Mouse (Mus musculus) telencephalon, adult 2 months (tissue): Measurements from ENCODE around the gene Hba-a1.
"Not testable (repeated sequence)": the region's sequence is repeated elsewhere in the genome, so short reads cannot be mapped to it uniquely, and the experiment has no call there.

ENCODE experiments used
- DNase-seq: peaks from one replicate; pipeline ENCODE4 v3.0.0-alpha.2; 2011; ENCODE audit warnings: low read depth, low spot score

Hba-a1 gene

DNA sequence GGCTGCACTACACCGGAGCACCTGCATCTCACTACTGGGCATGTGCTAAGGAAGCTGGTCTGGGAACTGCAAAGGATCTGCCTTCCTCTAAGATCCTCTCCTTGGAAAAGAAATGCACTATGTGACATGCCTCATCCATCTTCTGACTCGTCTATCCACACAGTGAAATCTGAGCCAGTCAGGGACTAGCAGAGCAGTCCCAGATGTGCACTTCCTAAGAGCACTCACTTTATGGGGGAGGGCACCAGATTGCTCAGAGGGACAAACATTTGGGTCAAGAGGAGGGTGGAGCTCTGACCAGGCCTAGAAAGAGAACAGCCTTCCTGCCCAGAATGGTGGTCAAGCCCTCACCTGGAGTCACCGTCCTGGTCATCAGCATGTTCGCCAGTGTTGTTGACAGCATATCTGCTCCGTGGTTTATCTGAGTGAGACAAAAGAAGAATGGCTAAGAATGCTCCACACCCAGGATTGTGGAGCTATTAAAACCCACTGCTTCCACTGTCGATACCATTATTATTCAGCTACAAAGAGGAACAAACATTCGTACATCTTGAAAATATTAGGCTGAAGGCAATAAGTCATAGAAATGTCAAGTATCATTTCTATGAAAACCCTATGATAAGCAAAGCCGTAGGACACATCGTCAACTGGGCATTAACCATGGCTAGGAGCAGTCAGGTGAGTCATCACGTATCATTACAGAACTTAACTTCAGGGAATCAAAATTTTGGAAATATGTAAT, 20.5 kb upstream of the Hba-a1 start:
- no peak for DNase-seq

DNA sequence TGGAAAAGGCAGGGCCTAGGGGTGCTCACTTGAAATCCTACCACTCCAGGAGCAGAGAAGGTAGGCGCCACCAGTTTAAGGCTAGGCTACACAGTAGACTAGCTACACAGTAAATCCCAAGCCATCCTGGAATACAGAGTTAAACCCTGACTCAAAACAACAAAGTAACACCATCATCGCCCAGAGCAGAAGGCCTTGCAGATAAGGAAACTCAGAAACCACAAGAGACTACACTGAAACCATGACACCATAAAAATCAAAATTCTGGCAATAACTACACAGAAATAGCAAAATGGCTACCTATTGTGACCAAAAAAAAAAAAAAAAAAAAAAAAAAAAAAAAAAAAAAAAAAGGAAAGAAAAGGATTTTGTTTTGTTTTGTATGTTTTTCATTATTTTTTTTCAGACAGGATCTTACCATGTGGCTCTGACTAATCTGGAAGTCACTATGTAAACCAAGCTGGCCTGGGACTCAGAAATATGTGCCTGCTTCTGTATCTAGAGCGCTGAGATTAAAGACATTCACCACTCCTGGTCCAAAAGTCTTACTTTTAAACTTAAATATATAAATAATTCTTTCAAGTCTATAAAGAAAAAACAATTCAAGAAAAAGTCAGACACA, 18.1 kb upstream of the Hba-a1 start:
- no peak for DNase-seq

- no peak for DNase-seq
Measured at GRCm38 (mm10) chr11:32266194-32266593, 17.1 kb upstream of the Hba-a1 start.

GRCm38 (mm10) chr11:32266776-32267175, 16.5 kb upstream of the Hba-a1 start:
- no peak for DNase-seq

- DNase-seq: peak; percentile 89
Measured at GRCm38 (mm10) chr11:32267188-32267884, 16.0 kb upstream of the Hba-a1 start, which contains the start of gene Nprl3. Nprl3 (minus strand) TSS chr11:32267707.

DNA sequence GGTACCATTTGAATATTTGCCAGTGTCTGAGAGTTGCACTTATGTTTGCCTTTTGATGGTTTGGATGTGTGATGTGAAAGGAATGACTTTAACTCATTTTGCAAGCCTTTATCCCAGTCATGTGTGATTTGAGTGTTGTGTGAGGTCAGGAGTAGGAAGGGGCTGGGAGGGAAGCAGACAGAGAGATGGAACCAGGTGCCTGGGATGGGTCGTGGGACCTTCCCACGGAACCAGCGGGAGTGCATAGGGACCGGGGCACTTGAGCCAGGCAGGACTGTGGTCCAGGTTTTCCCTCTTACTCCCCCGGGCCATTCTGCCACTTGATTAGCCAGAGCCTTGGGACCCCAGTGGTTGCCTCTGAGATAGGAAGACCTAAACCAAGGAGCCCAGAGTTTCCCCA, 15.3 kb upstream of the Hba-a1 start:
- no peak for DNase-seq

- no peak for DNase-seq
Measured at GRCm38 (mm10) chr11:32268952-32269351, 14.4 kb upstream of the Hba-a1 start.

DNA sequence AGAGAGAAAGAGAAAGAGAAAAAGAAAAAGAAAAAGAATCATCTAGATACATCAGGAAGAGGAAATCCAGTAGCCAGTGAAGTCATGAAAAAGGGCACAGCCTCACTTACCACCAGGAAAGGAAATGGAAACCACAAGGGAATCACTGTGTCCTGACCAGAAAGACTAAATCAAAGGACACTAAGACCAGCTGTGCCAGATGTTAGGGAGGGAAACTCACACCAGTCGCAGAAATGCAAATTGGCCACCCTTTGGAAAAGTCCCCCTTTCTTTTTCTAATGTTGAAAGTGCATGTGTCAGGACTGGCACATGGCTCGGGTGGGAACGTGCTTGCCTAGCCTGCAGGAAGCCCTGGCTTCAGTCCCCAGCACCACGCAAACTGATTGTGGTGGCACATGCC, 12.1 kb upstream of the Hba-a1 start:
- DNase-seq: no peak

DNA sequence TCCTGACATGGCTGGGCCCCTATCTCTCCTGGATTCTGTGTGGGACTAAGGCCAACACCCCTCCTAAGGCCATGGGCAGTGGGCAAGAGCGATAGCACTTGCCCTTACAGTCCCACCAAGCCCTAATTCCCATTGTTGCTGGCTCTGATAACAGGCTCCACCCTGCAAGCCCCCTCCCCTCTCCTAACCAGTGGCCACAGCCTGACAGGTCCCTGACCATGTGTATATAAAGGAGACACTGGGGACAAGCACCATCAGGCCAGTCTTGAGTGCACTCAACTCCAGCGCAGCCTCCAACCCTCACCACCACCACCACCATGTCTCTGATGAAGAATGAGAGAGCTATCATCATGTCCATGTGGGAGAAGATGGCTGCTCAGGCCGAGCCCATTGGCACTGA, 7.0 kb upstream of the Hba-a1 start, which contains the start of gene Hba-x:
TSS of gene Hba-x (plus strand) at position 54 of the 400 bp plus-strand sequence.
- DNase-seq: no peak

DNA sequence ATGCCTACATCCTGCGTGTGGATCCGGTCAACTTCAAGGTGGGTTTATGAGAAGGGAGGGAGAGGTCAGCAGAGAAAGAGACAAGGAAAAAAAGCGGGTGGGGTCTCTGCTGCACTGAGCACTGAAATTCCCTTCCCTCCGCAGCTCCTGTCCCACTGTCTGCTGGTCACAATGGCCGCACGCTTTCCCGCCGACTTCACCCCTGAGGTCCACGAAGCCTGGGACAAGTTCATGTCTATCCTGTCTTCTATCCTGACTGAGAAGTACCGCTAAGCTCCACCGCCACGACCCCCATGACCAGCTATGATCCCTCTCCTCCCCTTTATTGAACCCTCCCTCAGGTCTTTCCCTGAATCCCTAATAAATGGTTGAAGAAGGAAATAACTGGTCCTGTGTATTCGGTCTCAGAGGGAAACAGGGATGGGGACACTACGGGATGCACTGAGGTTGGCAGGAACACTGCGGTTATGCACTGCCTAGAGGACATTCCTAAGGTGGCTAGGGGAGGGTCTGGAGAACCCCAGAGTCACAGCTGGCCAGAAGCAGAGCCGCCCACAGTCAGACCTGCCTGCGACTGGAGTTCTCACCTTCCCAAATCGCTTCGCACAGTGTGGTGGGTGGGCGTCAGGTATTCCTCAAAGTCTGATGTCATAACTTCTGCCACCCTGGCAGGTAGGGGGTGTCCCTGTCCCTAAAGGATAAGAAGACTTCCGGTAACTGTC, 5.4 kb upstream of the Hba-a1 start:
- DNase-seq: no peak

GRCm38 (mm10) chr11:32278458-32278957, 4.8 kb upstream of the Hba-a1 start:
- no peak for DNase-seq

GRCm38 (mm10) chr11:32280646-32281045, 2.7 kb upstream of the Hba-a1 start:
- DNase-seq: no peak

GRCm38 (mm10) chr11:32281416-32282144, 1.7 kb upstream of the Hba-a1 start:
- DNase-seq: no peak

DNA sequence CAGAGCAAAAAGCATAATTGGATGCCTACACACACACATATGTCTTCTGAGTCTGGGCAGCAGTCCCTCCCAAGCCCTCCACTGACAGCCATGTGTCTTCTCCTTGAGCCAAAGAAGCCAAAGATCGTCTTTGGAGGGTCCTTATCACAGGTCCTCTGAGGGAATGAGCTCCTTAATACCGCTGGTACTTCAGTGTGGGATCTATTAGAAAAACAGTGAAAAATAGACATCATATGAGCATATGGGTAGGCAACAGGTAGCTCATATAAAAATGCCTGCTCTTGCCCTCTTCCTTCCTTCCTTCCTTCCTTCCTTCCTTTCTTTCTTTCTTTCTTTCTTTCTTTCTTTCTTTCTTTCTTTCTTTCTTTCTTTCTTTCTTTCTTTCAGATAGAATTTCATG, 1.3 kb downstream of the Hba-a1 start:
- DNase-seq: not testable (repeated sequence)

- no peak for DNase-seq
Measured at GRCm38 (mm10) chr11:32285031-32285775, 1.9 kb downstream of the Hba-a1 start.

DNA sequence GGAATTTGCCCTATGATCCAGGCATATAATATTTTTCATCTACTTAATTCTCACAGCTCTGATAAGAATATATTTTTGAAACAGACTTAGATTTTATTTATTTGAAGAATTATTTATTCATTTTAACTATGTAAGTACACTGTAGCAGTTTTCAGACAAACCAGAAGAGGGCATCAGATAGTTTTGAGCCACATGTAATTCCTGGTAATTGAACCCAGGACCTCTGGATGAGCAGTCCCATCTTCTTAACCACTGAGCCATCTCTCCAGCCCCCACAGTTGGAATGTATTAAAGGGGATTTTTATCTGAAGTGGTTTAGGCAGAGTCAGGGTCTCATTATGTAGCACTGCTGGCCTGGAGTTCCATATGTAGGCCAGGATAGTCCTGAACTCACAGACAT, 2.6 kb downstream of the Hba-a1 start:
- not testable (repeated sequence) for DNase-seq

GRCm38 (mm10) chr11:32286695-32287492, 3.6 kb downstream of the Hba-a1 start, which contains the start of gene Hbq1b:
Hbq1b (plus strand) TSS chr11:32286965.
- DNase-seq: not testable (repeated sequence)

DNA sequence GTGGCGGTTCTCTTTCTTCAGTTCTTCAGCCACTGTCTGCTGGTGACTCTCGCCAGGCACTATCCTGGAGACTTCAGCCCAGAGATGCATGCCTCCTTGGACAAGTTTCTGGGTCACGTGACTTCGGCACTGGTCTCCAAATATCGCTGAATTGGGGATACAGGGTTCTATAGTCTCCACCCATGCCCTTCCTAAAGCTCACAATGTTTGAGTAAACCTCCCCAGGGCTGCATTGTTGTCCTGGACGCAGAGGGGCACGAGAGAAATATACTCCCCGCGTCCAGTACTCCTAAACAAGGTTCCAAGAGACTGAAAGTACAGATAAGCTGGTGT, 4.1 kb downstream of the Hba-a1 start:
- DNase-seq: no peak

DNA sequence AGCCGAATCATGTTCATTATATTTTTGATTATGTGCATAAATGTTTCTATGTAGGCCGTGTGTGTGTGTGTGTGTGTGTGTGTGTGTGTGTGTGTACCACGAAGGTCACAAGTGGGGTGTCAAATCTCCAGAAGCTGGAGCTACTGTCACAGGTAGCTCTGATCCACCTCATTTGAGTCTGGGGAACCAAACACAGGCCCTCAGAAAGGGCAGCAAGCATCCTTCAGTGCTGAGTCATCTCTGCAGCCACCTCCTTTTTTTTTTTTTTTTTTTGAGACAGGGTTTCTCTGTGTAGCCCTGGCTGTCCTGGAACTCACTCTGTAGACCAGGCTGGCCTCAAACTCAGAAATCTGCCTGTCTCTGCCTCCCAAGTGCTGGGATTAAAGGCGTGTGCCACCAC, 9.5 kb downstream of the Hba-a1 start:
- DNase-seq: not testable (repeated sequence)
